Mouse (Mus musculus): ENCODE data around the gene Abhd16a. TPM values are rescaled to one million over a fixed set of nuclear protein-coding genes. Genes with fewer than 3 reads are reported as not detected.
A peak's percentile ranks its signal among the peaks of the same experiment; 100 is the strongest.

Abhd16a gene
- 89.6 and 90.1 TPM in 2 replicates for polyA plus RNA-seq (2015; fragmentation: Nextera tagmentation; extraction: Ambion mirVana)

DNA sequence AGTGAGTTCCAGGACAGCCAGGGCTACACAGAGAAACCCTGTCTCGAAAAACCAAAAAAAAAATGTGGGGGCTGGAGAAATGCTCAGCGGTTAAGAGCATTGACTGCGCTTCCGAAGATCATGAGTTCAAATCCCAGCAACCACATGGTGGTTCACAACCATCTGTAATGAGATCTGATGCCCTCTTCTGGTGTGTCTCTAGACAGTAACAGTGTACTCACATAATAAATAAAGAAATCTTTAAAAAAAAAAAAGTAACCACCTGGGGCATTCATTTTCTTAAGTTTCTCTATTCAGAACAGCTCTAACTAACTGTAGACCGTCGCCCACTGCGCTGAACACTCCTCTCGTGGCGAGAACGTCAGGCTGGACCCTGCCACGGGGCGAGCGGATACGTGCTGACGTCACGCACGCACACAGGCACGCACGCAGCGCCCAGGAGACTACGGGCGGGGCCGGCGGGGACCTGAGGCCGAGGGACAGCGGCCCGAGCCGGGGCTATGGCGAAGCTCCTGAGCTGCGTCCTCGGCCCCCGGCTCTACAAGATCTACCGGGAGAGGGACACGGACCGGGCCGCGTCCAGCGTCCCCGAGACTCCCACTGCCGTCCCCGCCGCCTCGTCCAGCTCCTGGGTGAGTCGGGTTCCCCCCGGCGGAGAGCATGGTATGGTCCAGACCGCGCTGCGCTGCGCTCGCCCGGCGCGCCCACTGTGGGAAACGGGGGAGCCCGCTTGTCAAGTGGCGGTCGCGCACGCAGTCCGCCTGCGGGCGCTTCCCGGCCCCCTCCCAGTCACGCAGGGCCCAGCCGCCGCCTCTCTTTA, at the start of gene Abhd16a:
Gene Abhd16a, plus strand, starts transcription at position 439 of the 820 bp plus-strand sequence.
- peak within 1 kb of the TSS; percentile 91 for H3K9ac ChIP-seq
- peak; percentile 95 for ATAC-seq (ENCODE audit: insufficient number of reproducible peaks, insufficient read depth, low FRiP score, low TSS enrichment, low read depth)
- WGBS: 3% methylated on average over 67 of the region's 67 CpGs
- peak within 1 kb of the TSS; percentile 69 for H3K4me2 ChIP-seq
- peaks cover 25% of the 10 kb centered on the region for H3K36me3 ChIP-seq
- peak within 1 kb of the TSS; percentile 94 for H3K27ac ChIP-seq
- H3K4me3 ChIP-seq: peak within 1 kb of the TSS; percentile 66
- no peaks in the 10 kb centered on the region for H3K27me3 ChIP-seq
- peaks cover 10% of the 10 kb centered on the region for H3K4me1 ChIP-seq
- H3K9me3 ChIP-seq: no peaks in the 10 kb centered on the region

DNA sequence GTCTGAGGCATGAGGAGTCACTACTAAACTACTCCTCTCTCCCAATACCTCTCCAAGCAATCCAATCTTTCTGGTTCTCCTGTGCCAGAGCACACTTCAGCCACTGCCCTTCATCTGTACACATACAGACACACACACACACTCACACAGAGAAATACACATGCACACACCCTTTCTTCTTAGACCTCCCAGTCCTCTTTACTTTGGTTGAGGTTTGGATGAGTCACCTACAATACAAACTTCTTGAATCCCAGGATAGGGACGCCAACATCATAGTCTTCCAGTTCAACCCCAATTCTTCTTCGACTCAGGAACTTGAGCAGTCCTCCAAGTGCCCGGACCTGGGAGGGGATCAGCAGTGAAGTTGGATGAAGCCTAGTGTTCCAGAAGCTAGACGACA, 45.3 kb upstream of the Abhd16a start:
- no peak overlapping the region for H3K27ac ChIP-seq
- no peak overlapping the region for H3K4me3 ChIP-seq
- H3K4me2 ChIP-seq: no peak overlapping the region
- H3K36me3 ChIP-seq: no peaks in the 10 kb centered on the region
- H3K4me1 ChIP-seq: peaks cover 32% of the 10 kb centered on the region
- no peaks in the 10 kb centered on the region for H3K27me3 ChIP-seq
- H3K9me3 ChIP-seq: no peaks in the 10 kb centered on the region
- ATAC-seq (ENCODE audit: insufficient number of reproducible peaks, insufficient read depth, low FRiP score, low TSS enrichment, low read depth): no peak
- WGBS: 86% methylated on average over 4 of the region's 4 CpGs
- H3K9ac ChIP-seq: 0 out of 2 replicates have a peak overlapping the region, but pooled peaks have one; percentile 2

DNA sequence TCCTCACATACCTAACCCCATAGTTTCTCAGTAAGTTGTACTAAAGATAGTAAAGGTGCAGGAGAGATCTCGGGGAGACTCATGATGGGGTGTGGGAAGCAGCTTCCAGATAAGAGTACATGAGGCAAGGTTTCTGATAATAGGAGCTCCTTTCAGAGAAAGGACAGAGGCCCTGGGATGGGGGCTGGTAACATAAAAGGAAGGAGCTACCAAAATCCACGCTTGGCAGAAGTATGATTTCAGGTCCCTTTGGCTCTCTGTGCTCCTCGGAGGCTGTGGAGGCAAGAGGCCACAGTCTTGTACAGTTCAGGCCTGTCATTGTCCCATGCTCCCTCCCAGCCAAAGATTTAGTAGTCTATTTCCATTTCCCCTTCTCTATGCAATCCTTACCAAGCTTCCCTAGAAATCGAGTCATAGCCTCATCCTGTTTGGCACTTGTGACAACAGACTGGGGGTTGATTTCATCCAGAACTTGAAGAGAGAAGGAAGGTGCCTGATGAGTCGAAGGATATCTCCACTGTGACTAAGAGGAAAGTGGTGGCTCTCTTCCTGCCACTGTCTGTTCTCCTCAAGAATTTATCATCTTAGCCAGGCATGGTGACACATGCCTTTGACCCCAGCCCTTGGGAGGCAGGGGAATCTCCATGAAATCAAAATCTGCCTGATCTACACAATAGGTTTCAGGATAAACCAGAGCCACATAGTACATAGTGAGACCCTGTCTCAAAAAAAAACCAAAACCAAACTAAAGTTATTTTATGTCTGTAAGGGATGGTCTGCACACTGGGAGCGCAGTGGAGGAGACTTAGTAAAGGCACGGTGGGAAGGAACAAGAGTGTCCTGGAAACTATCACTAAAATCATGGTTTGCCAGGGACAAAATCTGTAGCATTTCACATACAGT, 43.9 kb upstream of the Abhd16a start:
- Histone ChIP-seq H3K4me1 (peaks cover 44% of the 10 kb centered on the region), H3K4me3 (peak overlapping the region; percentile 55), H3K27me3 (no peaks in the 10 kb centered on the region), H3K27ac (0 out of 2 replicates have a peak overlapping the region, but pooled peaks have one; percentile 86), H3K9ac (no peak overlapping the region; the same call in 1 of the 2 replicates), H3K9me3 (no peaks in the 10 kb centered on the region), H3K36me3 (no peaks in the 10 kb centered on the region), H3K4me2 (peak overlapping the region; percentile 95)
- 82% methylated on average over 7 of the region's 7 CpGs for WGBS
- no peak for ATAC-seq (ENCODE audit: insufficient number of reproducible peaks, insufficient read depth, low FRiP score, low TSS enrichment, low read depth)

DNA sequence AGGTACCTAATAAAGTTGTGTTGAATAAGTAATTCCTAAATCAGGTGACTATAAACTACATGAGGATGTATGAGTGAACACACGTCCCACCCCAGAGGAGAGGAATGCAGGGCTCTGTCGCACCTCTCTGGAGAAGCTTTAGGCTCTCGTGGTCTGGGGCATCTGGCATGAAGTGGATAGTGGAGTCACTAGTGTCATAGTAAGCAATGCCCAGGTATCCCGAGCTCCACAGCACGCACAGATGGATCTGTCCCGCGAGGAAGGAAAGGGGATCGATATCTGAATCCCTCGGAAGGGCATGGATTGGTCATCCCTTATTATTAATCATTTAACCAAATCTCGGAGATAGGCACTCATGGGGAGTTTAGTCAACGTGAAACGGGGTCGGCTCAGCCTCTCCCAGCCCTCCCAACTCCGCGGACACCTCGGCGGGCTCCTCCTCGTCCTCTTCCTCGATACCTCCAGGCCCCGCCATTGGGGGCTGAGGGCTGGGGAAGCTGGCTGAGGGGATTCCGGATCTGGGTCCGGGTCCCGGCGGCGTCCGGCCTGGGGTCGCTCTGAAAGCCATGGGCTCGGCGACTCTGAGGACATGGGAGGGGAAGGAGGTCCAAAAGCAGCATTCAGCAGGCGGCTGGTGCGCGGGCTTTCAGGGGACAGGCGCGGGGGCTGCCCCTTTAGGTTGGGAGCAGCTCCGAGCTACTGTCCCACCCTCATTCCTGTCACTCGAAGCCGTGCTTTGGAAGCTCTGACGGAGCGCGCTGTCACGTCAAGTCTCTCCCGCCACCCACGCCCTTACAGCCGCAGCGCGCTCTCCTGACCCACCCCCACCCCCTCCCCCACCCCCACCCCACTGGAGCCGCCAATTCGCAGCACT, 43.0 kb upstream of the Abhd16a start:
- peak overlapping the region; percentile 95 for H3K4me2 ChIP-seq
- peak overlapping the region; percentile 89 for H3K9ac ChIP-seq
- H3K27me3 ChIP-seq: no peaks in the 10 kb centered on the region
- WGBS: 6% methylated on average over 39 of the region's 48 CpGs
- H3K9me3 ChIP-seq: no peaks in the 10 kb centered on the region
- H3K4me3 ChIP-seq: peak overlapping the region; percentile 55
- H3K36me3 ChIP-seq: no peaks in the 10 kb centered on the region
- H3K4me1 ChIP-seq: peaks cover 44% of the 10 kb centered on the region
- H3K27ac ChIP-seq: peak overlapping the region; percentile 86
- ATAC-seq (ENCODE audit: insufficient number of reproducible peaks, insufficient read depth, low FRiP score, low TSS enrichment, low read depth): peak; percentile 69

DNA sequence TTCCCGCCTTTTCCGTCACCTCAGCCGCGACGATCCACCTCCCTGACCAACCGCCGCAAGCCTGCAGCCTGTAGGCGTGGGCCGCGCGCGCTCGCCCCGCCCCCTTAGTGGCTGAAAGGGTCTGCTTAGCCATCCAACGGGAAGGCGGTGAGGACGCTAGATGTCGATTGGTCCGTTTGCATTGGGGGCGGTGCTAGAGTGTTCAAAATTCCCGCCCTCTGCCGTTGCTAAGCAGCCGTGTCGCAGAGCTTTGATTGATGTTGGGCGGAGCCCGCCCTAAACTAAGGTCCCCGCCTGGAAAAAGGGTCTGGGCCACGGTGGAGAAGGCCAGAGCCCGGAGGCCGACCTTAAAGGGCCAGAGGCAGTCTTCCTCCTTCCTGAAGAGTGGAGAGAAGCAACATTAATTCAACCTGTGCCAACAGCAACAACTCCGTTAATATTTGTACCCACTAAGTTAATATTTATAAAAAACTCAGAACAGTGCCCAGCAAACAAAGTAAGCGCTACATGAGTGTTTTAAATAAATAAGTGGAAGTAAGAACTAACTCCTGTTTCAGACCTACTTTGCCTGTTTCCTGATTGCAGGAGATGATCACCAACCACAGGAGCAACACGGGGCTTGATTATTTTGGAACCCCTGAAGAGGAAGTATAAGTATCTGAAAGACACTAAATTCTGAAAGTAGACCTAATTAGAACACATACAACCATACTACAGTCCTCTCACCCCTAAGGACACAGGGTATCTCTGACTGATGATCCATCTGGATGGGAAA, 42.2 kb upstream of the Abhd16a start, which contains the start of gene Msh5:
Gene Msh5, minus strand, starts transcription at position 65 of the 775 bp plus-strand sequence.
- peaks cover 48% of the 10 kb centered on the region for H3K4me1 ChIP-seq
- WGBS: 3% methylated on average over 33 of the region's 33 CpGs
- no peaks in the 10 kb centered on the region for H3K27me3 ChIP-seq
- H3K27ac ChIP-seq: peak within 1 kb of the TSS; percentile 99
- ATAC-seq (ENCODE audit: insufficient number of reproducible peaks, insufficient read depth, low FRiP score, low TSS enrichment, low read depth): peak; percentile 97
- peak within 1 kb of the TSS; percentile 89 for H3K9ac ChIP-seq
- peak within 1 kb of the TSS; percentile 55 for H3K4me3 ChIP-seq
- no peaks in the 10 kb centered on the region for H3K36me3 ChIP-seq
- H3K9me3 ChIP-seq: no peaks in the 10 kb centered on the region
- peak within 1 kb of the TSS; percentile 95 for H3K4me2 ChIP-seq

GRCm38 (mm10) chr17:35047688-35048087, 41.4 kb upstream of the Abhd16a start:
- Histone ChIP-seq H3K36me3 (peaks cover 5% of the 10 kb centered on the region), H3K27me3 (no peaks in the 10 kb centered on the region), H3K4me1 (peaks cover 56% of the 10 kb centered on the region), H3K4me3 (no peak overlapping the region), H3K9me3 (no peaks in the 10 kb centered on the region), H3K4me2 (no peak overlapping the region), H3K27ac (peak overlapping the region; percentile 99), H3K9ac (no peak overlapping the region)
- no peak for ATAC-seq (ENCODE audit: insufficient number of reproducible peaks, insufficient read depth, low FRiP score, low TSS enrichment, low read depth)
- 62% methylated on average over 1 of the region's 1 CpGs for WGBS

DNA sequence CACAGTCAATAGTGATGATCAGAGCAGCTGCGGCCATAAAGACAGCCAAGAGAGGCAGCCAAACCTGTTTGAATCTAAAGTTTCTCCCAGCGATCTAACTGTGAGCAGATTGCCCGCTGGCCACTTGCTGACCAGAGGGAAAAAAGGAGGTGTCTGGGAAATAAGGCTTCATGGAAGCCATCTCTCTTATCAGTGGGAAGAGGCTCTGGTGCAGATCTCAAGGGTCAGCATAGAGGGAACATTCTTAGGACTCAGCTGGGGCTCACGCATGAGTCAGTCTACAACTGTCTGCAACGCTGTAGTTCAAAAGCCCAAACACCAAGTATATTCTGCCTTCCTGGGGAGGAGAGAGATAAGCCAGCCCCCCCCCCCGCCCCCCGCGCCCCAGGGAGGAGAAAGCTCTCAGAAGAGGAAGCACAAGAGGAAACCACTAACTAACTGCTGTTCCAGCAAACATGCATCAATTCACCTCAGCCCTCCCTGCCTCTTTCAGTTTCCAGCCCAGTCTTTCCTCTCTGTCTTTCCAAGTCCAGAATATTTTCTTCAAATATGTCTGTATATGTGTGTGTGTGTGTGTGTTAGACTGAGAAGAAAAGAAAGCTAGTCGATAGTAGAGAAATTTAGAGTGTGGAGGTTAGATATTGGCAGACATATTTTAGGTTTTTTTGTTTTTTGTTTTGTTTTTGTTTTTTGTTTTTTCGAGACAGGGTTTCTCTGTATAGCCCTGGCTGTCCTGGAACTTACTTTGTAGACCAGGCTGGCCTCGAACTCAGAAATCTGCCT, 40.7 kb upstream of the Abhd16a start:
- H3K27me3 ChIP-seq: no peaks in the 10 kb centered on the region
- no peaks in the 10 kb centered on the region for H3K9me3 ChIP-seq
- peak overlapping the region; percentile 22 for H3K4me2 ChIP-seq
- no peak for ATAC-seq (ENCODE audit: insufficient number of reproducible peaks, insufficient read depth, low FRiP score, low TSS enrichment, low read depth)
- H3K9ac ChIP-seq: no peak overlapping the region
- peaks cover 12% of the 10 kb centered on the region for H3K36me3 ChIP-seq
- H3K27ac ChIP-seq: peak overlapping the region; percentile 99
- WGBS: 40% methylated on average over 11 of the region's 11 CpGs
- H3K4me3 ChIP-seq: no peak overlapping the region; the same call in 1 of the 2 replicates
- H3K4me1 ChIP-seq: peaks cover 59% of the 10 kb centered on the region

GRCm38 (mm10) chr17:35048932-35049440, 40.1 kb upstream of the Abhd16a start:
- Histone ChIP-seq H3K4me2 (peak overlapping the region; percentile 92), H3K9ac (peak overlapping the region; percentile 89; the same call in 1 of the 2 replicates), H3K4me1 (peaks cover 59% of the 10 kb centered on the region), H3K27ac (peak overlapping the region; percentile 99), H3K27me3 (no peaks in the 10 kb centered on the region), H3K9me3 (no peaks in the 10 kb centered on the region), H3K4me3 (no peak overlapping the region), H3K36me3 (peaks cover 18% of the 10 kb centered on the region)
- ATAC-seq (ENCODE audit: insufficient number of reproducible peaks, insufficient read depth, low FRiP score, low TSS enrichment, low read depth): no peak
- WGBS: 70% methylated on average over 5 of the region's 5 CpGs

DNA sequence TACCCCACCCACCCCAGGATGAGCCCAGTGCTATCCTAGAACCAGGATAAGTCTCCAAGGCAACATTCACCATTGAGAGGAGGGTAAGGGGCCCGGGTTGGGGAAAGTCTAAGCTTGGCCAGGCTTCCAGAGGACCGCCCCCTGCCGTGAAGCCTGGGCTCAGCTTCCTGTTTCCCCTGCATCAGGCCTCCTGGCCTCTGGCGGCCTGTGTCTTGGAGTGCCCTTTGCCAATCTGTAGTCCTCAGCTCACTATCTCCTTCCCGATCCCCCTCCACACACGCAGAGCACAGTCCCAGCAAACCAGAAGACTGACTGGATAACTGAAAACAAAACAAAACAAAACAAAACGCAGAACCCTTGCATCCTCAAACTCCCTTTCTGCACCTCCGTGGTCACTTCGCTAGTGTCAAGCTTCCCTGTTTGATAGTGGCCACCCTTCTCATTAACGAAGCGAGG, 39.5 kb upstream of the Abhd16a start, which contains the start of gene Clic1:
Gene Clic1, plus strand, starts transcription at position 406 of the 456 bp plus-strand sequence.
- H3K27ac ChIP-seq: peak within 1 kb of the TSS; percentile 99
- peak; percentile 32; the same call in 1 of the 2 replicates for ATAC-seq (ENCODE audit: insufficient number of reproducible peaks, insufficient read depth, low FRiP score, low TSS enrichment, low read depth)
- H3K4me2 ChIP-seq: peak within 1 kb of the TSS; percentile 92
- no peaks in the 10 kb centered on the region for H3K9me3 ChIP-seq
- H3K4me1 ChIP-seq: peaks cover 59% of the 10 kb centered on the region
- 3% methylated on average over 11 of the region's 11 CpGs for WGBS
- H3K27me3 ChIP-seq: no peaks in the 10 kb centered on the region
- H3K36me3 ChIP-seq: peaks cover 24% of the 10 kb centered on the region
- peak within 1 kb of the TSS; percentile 67 for H3K4me3 ChIP-seq
- H3K9ac ChIP-seq: peak within 1 kb of the TSS; percentile 89

Measured in embryonic facial prominence, embryonic 13.5 days (tissue).